Mouse (Mus musculus) erythroblast, adult 5-6 weeks (primary cell): ENCODE data around the gene Camk2n1. TPM values are rescaled to one million over a fixed set of nuclear protein-coding genes. Genes with fewer than 3 reads are reported as not detected.
"Not testable (repeated sequence)": the region's sequence is repeated elsewhere in the genome, so short reads cannot be mapped to it uniquely, and the experiment has no call there.

Source experiments
- ATAC-seq: replicated peaks from 2 replicates; pipeline ENCODE4 v1.8.0; 2016; ENCODE audit warnings: moderate number of reproducible peaks, mild to moderate bottlenecking, moderate TSS enrichment, inconsistent platforms; ENCODE audit not compliant: poor library complexity, low FRiP score, severe bottlenecking
- total RNA-seq, 2 experiments: library from RNA; stranded (forward) in 1 of 2; stranded (reverse) in 1 of 2; fragments of 150-400 nt in 1 of 2; fragments of 200-764, 138-1000 nt in 1 of 2; gene quantifications; 2 replicates each; pipeline versions ENCODE4 v1.2.3 to v1.2.4; 2015 to 2017; ENCODE audit warnings: low replicate concordance in 2 of 2

Camk2n1 gene
- total RNA-seq (2015; ENCODE audit: low replicate concordance): not detected in 2 replicates
- total RNA-seq (2017; ENCODE audit: low replicate concordance): not detected in 2 replicates

DNA sequence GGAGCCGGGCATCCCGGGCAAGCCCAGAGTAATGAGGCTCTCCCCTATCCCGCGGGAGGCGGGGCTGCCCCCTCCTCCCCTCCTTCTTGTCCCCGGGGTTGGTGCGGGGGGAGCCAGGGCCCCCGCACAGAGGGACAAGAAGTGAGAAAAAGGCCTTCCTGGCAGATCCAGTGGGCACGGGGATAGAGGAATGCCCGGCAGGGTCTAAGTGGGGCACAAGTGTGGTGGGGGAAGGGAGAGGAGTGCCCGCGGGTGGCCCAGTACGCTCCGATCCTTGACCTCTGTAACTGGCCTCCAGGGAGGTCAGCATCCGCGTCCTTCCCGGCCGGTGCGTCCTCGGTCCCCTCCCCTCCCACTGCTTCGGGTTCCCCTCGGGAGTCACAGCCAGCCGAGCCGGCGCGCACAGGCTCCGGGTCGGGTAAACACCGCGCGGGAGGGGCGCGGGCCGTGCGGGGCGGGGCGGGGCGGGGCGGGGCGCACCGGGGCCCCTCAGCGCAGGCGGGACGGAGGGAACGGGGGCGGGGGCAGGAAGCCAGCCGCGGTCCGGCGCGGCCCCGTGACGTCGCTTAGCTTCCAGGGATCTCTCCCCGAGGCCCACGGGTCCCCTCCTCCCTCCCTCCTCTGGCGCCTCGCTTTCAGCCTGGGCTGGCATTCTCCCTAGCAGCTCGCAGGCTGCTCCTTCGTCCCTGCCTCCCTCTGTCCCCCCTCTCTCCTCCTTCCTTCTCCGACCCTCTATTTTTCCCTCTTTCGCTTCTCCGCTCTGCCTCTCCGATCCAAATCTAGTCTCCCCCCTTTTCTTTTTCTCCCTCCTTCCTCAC lies at the start of gene Camk2n1:
Camk2n1 (plus strand) TSS at position 562 of the 818 bp plus-strand sequence.
- ATAC-seq: no peak

- peak; percentile 91 for ATAC-seq
Measured at GRCm38 (mm10) chr4:138404806-138405205, 49.3 kb upstream of the Camk2n1 start.

GRCm38 (mm10) chr4:138407479-138408194 lies 46.5 kb upstream of the Camk2n1 start:
- ATAC-seq: no peak

GRCm38 (mm10) chr4:138411011-138411410 lies 43.1 kb upstream of the Camk2n1 start:
- no peak for ATAC-seq

- ATAC-seq: no peak
Measured at GRCm38 (mm10) chr4:138411504-138412121, 42.5 kb upstream of the Camk2n1 start.

GRCm38 (mm10) chr4:138414725-138415124 lies 39.4 kb upstream of the Camk2n1 start:
- no peak for ATAC-seq

- ATAC-seq: no peak
Measured at GRCm38 (mm10) chr4:138415991-138416390, 38.1 kb upstream of the Camk2n1 start.

- no peak for ATAC-seq
Measured at GRCm38 (mm10) chr4:138416414-138416813, 37.7 kb upstream of the Camk2n1 start.

GRCm38 (mm10) chr4:138417882-138418281 lies 36.2 kb upstream of the Camk2n1 start:
- no peak for ATAC-seq

- no peak for ATAC-seq
Measured at GRCm38 (mm10) chr4:138418340-138418957, 35.7 kb upstream of the Camk2n1 start.

GRCm38 (mm10) chr4:138425028-138425427 lies 29.1 kb upstream of the Camk2n1 start:
- ATAC-seq: no peak

GRCm38 (mm10) chr4:138425604-138426003 lies 28.5 kb upstream of the Camk2n1 start:
- ATAC-seq: not testable (repeated sequence)

- ATAC-seq: peak; percentile 81
Measured at GRCm38 (mm10) chr4:138426778-138427705, 27.1 kb upstream of the Camk2n1 start.

- no peak for ATAC-seq
Measured at GRCm38 (mm10) chr4:138429778-138430177, 24.3 kb upstream of the Camk2n1 start.

DNA sequence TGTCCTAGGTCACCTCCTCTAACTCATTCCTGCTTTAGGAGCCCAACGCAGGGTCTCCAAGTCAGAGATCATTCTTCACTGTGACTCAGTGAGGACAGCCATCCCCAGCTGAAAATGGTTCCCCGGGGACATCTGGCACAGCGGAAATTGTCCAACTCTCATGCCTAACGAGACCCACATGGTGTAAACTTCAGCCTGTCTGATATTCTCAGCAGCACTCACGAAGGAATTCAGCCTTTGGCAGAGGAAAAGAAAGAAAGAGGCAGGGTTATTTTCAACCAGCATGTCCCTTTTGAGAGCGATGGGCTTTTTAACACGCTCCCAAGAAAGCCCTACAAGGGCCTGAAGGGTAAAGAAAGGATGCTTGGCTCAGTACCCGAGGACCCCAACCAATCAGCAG lies 22.8 kb upstream of the Camk2n1 start:
- ATAC-seq: no peak

DNA sequence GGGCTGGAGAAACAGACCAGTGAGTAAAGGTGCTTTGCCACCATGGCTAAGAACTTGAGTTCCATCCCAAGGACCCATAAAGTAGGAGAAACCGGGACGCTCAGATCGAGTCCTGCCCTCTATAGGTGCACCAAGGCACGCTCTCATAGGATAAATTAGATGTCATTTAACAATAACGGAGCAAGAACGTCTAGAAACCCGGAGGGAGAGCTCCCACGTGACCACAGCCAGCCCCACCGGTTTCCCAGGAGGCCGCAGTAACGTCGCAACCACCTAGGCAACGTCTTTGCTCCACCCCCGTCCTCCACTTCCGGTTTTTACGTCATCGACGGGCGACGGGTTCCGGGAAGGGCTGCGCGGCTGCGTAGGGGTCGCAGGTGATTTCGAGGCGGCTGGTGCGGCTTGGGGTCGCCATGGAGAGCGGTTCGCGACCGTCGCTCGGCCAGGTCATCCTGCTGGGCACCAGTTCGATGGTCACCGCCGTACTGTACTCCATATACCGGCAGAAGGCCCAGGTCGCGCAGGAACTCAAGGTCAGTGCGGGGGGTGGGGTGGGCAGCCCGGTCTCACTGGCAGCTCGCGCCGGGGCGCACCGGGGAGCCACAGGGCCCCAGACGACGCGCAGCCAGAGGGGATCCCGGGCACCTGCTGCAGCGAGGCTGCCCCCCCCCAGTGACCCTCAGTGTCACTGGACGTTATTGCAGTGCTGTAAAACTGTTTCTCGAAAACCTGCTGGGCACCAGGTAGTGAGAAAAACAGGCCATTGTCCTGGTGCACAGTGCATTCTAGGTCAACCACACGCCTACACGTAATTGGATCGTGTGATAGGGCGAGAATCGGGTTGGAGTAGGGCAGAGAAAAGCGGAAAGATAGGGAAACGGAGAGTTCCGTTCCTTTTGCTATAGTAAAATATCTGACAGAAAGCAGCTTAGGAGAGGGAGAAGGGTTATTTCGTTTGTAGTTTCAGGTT lies 19.5 kb upstream of the Camk2n1 start, which contains the start of gene Mul1:
Mul1 (plus strand) TSS at position 325 of the 970 bp plus-strand sequence.
- peak; percentile 97 for ATAC-seq

- ATAC-seq: no peak
Measured at GRCm38 (mm10) chr4:138440062-138440461, 14.1 kb upstream of the Camk2n1 start.

DNA sequence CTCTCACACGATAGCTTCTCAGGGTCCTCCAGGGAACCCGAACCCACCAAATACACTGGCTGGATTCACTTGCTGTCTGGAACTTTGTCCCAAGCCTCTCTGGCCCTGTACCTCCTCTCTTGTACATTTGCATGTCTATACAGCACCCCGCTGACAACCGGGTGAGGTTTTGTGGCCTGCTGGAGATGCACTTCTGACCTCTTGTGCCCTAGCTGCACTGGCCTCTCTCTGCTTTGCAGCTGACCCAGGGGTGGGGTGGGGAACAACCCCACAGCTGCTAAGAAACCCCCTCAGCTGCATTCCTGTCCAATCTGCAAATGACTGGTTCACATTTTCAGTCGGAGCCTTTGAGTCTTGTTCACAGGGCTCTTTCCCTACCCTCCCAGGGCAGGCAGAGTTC lies 9.2 kb upstream of the Camk2n1 start:
- ATAC-seq: no peak
